In the genomic region with DNA sequence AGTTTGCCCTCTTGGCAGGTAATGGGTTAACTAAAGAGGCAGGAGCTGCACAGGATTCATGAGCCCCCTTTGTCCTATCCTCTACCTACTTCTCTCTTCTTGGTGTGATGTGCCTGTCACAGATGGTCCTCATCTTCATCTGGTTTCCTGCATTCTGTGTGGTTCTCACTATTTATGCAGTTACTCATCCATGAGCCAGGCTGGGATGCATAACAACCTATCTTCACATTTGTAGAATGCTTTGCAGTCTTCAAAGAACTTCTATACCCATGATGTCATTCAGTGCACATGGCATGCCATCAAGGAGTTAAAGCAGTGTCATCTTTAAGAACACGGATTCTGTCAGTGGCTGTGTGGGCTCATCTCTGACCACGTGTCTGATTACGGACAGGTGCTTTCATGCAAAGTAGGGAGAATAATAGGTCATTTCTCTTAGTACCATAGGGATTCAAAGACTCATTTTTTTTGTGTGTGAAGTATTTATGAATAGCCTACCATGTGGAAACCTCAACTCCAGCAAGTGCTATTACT, we compare ENCODE assay signal across 25 mouse cellular contexts. TPM values are rescaled to one million over a fixed set of nuclear protein-coding genes. Genes with fewer than 3 reads are reported as not detected.
DNase-seq lines count a peak whose midpoint lies in the region; ATAC-seq lines count a peak whose summit lies in the region.
"Had no signal": no experiment of that assay in that cellular context is flagged by ENCODE, and none has a peak within 500 bp of the region (broad histone marks: within the 10 kb centered on the region; RNA-seq: fewer than 3 reads in every experiment).

No protein-coding gene starts in this region.

- no peaks in the 10 kb centered on the region for H3K27me3 ChIP-seq in midbrain, embryonic 11.5 days (ENCODE audit: control insufficient read depth, insufficient read depth, low read length)
- no peaks in the 10 kb centered on the region; the same call in 1 of the 2 replicates for H3K27me3 ChIP-seq in midbrain, embryonic 14.5 days (ENCODE audit: control insufficient read depth, insufficient read depth, low read length)
- H3K27me3 ChIP-seq in hindbrain, embryonic 10.5 days (ENCODE audit: insufficient read depth, poor library complexity, severe bottlenecking) = peaks cover 16% of the 10 kb centered on the region
- H3K27me3 ChIP-seq: embryonic facial prominence, embryonic 13.5 days; embryonic facial prominence, embryonic 15.5 days had no signal

- H3K9me3 ChIP-seq in midbrain, embryonic 11.5 days (ENCODE audit: control insufficient read depth, low read length) = no peaks in the 10 kb centered on the region
- H3K9me3 ChIP-seq in midbrain, embryonic 14.5 days (ENCODE audit: control insufficient read depth, low read length) = no peaks in the 10 kb centered on the region
- no peaks in the 10 kb centered on the region for H3K9me3 ChIP-seq in hindbrain, embryonic 10.5 days
- H3K9me3 ChIP-seq: embryonic facial prominence, embryonic 13.5 days; embryonic facial prominence, embryonic 15.5 days; forebrain, embryonic 10.5 days; forebrain, embryonic 12.5 days had no signal

- peaks cover 11% of the 10 kb centered on the region; the same call in 1 of the 2 replicates for H3K4me1 ChIP-seq in midbrain, embryonic 11.5 days (ENCODE audit: control insufficient read depth, insufficient read depth, low read length)
- peaks cover 9% of the 10 kb centered on the region for H3K4me1 ChIP-seq in midbrain, embryonic 14.5 days (ENCODE audit: control insufficient read depth, insufficient read depth, low read length)
- H3K4me1 ChIP-seq in hindbrain, embryonic 10.5 days (replicated peaks) = peaks cover 32% of the 10 kb centered on the region

- no peak overlapping the region for H3K27ac ChIP-seq in midbrain, embryonic 11.5 days (ENCODE audit: low read depth, low read length)
- H3K27ac ChIP-seq in midbrain, embryonic 14.5 days (replicated peaks; ENCODE audit: low read depth, low read length) = no peak overlapping the region
- H3K27ac ChIP-seq in hindbrain, embryonic 10.5 days = no peak overlapping the region
- H3K27ac ChIP-seq: embryonic facial prominence, embryonic 13.5 days; embryonic facial prominence, embryonic 15.5 days; forebrain, embryonic 10.5 days; forebrain, embryonic 12.5 days had no signal

- H3K4me3 ChIP-seq in midbrain, embryonic 11.5 days (ENCODE audit: low read depth, low read length) = no peak overlapping the region
- H3K4me3 ChIP-seq in midbrain, embryonic 14.5 days (replicated peaks; ENCODE audit: low read depth, low read length) = no peak overlapping the region
- no peak overlapping the region for H3K4me3 ChIP-seq in hindbrain, embryonic 10.5 days
- H3K4me3 ChIP-seq: embryonic facial prominence, embryonic 13.5 days; embryonic facial prominence, embryonic 15.5 days; erythroblast, embryonic 14.5 days; forebrain, embryonic 10.5 days; forebrain, embryonic 12.5 days had no signal

- 75% methylated on average over 3 of the region's 3 CpGs for WGBS in midbrain, embryonic 11.5 days
- 68% methylated on average over 3 of the region's 3 CpGs for WGBS in midbrain, embryonic 14.5 days
- WGBS in hindbrain, embryonic 10.5 days = 75% methylated on average over 3 of the region's 3 CpGs

- H3K9ac ChIP-seq in midbrain, embryonic 11.5 days (ENCODE audit: low read length) = no peak overlapping the region
- no peak overlapping the region for H3K9ac ChIP-seq in midbrain, embryonic 14.5 days (replicated peaks; ENCODE audit: low read length)
- H3K9ac ChIP-seq: embryonic facial prominence, embryonic 13.5 days; embryonic facial prominence, embryonic 15.5 days; forebrain, embryonic 12.5 days had no signal

- DNase-seq in frontal cortex, adult 2 months (ENCODE audit: extremely low spot score in 1 of 2, low spot score in 1 of 2) = no peak
- peak; percentile 57 for DNase-seq in midbrain, embryonic 11.5 days (ENCODE audit: low spot score, missing footprints)
- DNase-seq in midbrain, embryonic 14.5 days = no peak
- peak; percentile 11 for DNase-seq in right cerebral cortex, postnatal 25 days
- no peak for DNase-seq in right cerebral cortex, postnatal 14 days
- DNase-seq in hindbrain, embryonic 10.5 days (ENCODE audit: low spot score) = no peak
- DNase-seq: adrenal gland, adult 2 months; adrenal gland, postnatal 10 days; adrenal gland, postnatal 25 days; B cell, adult 2 months; cerebellum, adult 18-20 months; cerebellum, adult 8-10 months; cerebellum, adult 9-11 months; cerebellum, postnatal 14 days; cerebellum, postnatal 36 days; embryo, embryonic 11 days had no signal

- H3K4me2 ChIP-seq in midbrain, embryonic 11.5 days = no peak overlapping the region
- H3K4me2 ChIP-seq in midbrain, embryonic 14.5 days (ENCODE audit: low read length) = no peak overlapping the region
- H3K4me2 ChIP-seq: embryonic facial prominence, embryonic 13.5 days; embryonic facial prominence, embryonic 15.5 days; forebrain, embryonic 12.5 days had no signal

- H3K36me3 ChIP-seq in midbrain, embryonic 11.5 days (ENCODE audit: control insufficient read depth, insufficient read depth, low read length) = no peaks in the 10 kb centered on the region
- no peaks in the 10 kb centered on the region for H3K36me3 ChIP-seq in midbrain, embryonic 14.5 days (ENCODE audit: control insufficient read depth, insufficient read depth, low read length)
- H3K36me3 ChIP-seq in hindbrain, embryonic 10.5 days = no peaks in the 10 kb centered on the region
- H3K36me3 ChIP-seq: embryonic facial prominence, embryonic 13.5 days; embryonic facial prominence, embryonic 15.5 days; forebrain, embryonic 10.5 days; forebrain, embryonic 12.5 days had no signal

- peak; percentile 65; the same call in 1 of the 2 replicates for ATAC-seq in frontal cortex, adult (ENCODE audit: low TSS enrichment)
- ATAC-seq in midbrain, embryonic 11.5 days (ENCODE audit: low FRiP score) = no peak
- no peak for ATAC-seq in midbrain, embryonic 14.5 days (ENCODE audit: low FRiP score, low TSS enrichment)
- ATAC-seq: CD4-positive, CD25-positive, alpha-beta regulatory T cell, adult 4 months; forebrain, embryonic 14.5 days; forebrain, embryonic 16.5 days had no signal

RNA-seq across cellular contexts. Expression of a gene that starts 13.2 kb away (rescaled TPM):
- 17.2 and 17.5 TPM in 2 replicates for polyA plus RNA-seq in frontal cortex, adult 2 months (2012; rRNA removed)
- polyA plus RNA-seq in midbrain, embryonic 11.5 days (2014; fragmentation: Nextera tagmentation; extraction: Ambion mirVana) = 4.2 and 5.2 TPM in 2 replicates
- 12.0 and 15.2 TPM in 2 replicates for polyA plus RNA-seq in midbrain, embryonic 14.5 days (2014; fragmentation: Nextera tagmentation; extraction: Ambion mirVana)
- polyA plus RNA-seq in hindbrain, embryonic 10.5 days (2016; fragmentation: Nextera tagmentation; extraction: Ambion mirVana) = 6.8 and 6.9 TPM in 2 replicates
- polyA plus RNA-seq: erythroblast, embryonic 14.5 days had no signal

Comparison
In these comparisons a context has a peak if more than half of its experiments do, and no peak if none do; other contexts are left out.
1. DNase-seq: peak in midbrain, embryonic 11.5 days (single experiment) and right cerebral cortex, postnatal 25 days (single experiment); none in frontal cortex, adult 2 months (0 of 2), midbrain, embryonic 14.5 days (single experiment), right cerebral cortex, postnatal 14 days (single experiment) and hindbrain, embryonic 10.5 days (single experiment).